Mouse (Mus musculus): Measurements from ENCODE around the gene Rrbp1. TPM values are rescaled to one million over a fixed set of nuclear protein-coding genes. Genes with fewer than 3 reads are reported as not detected.

The Rrbp1 gene
- polyA plus RNA-seq (2016; fragmentation: Nextera tagmentation; extraction: Ambion mirVana): 30.6 and 39.1 TPM in 2 replicates

DNA sequence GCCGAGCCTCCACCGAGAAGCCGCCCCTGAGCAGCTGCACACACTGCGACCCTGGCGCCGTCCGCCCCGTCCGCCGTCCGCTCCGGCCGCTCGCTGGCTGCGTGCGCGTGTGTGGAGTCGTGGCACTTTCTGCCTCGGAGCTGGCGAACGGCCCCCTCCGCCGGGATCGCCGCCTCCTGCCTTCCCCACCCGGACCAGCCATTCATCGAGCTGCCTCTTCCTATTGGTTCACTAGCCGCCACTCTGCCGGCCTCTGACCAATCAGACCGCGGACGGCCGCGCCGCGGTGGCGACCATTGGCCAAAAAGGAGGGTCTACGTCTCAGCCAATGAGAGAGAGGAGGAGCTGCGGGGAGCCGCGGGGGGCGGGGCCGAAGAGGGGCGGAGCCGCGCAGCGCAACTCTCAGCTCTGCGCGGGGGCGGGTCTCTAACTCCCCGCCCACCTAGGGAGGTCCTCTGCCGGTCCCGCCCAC lies at the start of gene Rrbp1:
Gene Rrbp1, minus strand, starts transcription at position 184 of the 472 bp plus-strand sequence.
- Histone ChIP-seq H3K9ac (peak within 1 kb of the TSS; percentile 80), H3K4me3 (replicated peaks) (peak within 1 kb of the TSS; percentile 85), H3K27ac (peak within 1 kb of the TSS; percentile 87), H3K4me2 (peak within 1 kb of the TSS; percentile 63), H3K4me1 (peaks cover 14% of the 10 kb centered on the region; the same call in 1 of the 2 replicates), H3K27me3 (no peaks in the 10 kb centered on the region), H3K36me3 (replicated peaks) (no peaks in the 10 kb centered on the region), H3K9me3 (no peaks in the 10 kb centered on the region)
- under 1% methylated on average over 49 of the region's 53 CpGs for WGBS
- peak; percentile 99 for ATAC-seq (ENCODE audit: low FRiP score)

GRCm38 (mm10) chr2:144057735-144058134 lies 46.7 kb upstream of the Rrbp1 start:
- Histone ChIP-seq H3K4me3 (replicated peaks) (no peak overlapping the region), H3K4me1 (no peaks in the 10 kb centered on the region), H3K9me3 (no peaks in the 10 kb centered on the region), H3K4me2 (no peak overlapping the region), H3K36me3 (replicated peaks) (no peaks in the 10 kb centered on the region), H3K27ac (no peak overlapping the region), H3K27me3 (no peaks in the 10 kb centered on the region), H3K9ac (no peak overlapping the region)
- 76% methylated on average over 2 of the region's 2 CpGs for WGBS
- no peak for ATAC-seq (ENCODE audit: low FRiP score)

DNA sequence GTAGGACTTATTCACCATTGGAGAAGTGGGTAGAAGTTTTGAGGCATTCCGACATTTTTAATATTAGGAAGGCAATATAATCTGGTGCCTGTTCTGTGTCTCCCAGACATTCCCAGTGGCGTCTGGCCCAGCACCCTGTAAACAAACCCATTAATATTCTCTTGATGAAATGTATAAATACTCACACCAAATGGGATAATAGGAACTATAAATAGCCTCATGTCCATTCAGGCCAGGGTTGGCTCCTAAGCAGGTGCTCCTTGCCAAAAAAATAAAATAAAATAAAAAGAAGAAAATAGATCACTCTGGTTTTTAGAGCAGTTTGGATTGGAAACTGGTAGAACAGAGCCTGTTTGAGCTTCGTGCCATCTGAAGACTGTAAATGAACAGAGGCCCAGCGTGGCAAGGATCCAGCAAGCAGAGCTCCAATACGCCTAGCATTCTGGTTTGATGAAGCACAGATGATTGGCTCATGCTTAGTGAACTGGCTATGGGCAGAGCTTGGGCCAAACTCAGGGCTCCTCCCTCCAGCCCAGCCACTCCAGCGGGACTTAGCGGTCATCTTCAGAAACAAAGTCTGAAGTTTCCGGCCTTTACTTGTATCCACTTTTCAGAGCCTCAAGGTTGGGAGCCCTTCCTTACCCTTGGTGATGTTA lies 41.5 kb upstream of the Rrbp1 start:
- no peaks in the 10 kb centered on the region for H3K9me3 ChIP-seq
- H3K27me3 ChIP-seq: no peaks in the 10 kb centered on the region
- no peak overlapping the region for H3K4me3 ChIP-seq (replicated peaks)
- H3K27ac ChIP-seq: no peak overlapping the region
- no peaks in the 10 kb centered on the region for H3K36me3 ChIP-seq (replicated peaks)
- no peak overlapping the region for H3K9ac ChIP-seq
- no peak for ATAC-seq (ENCODE audit: low FRiP score)
- no peaks in the 10 kb centered on the region for H3K4me1 ChIP-seq
- WGBS: 89% methylated on average over 8 of the region's 8 CpGs
- no peak overlapping the region for H3K4me2 ChIP-seq

- Histone ChIP-seq H3K36me3 (replicated peaks) (no peaks in the 10 kb centered on the region), H3K27me3 (no peaks in the 10 kb centered on the region), H3K4me1 (peaks cover 7% of the 10 kb centered on the region; the same call in 1 of the 2 replicates), H3K4me3 (replicated peaks) (no peak overlapping the region), H3K9me3 (no peaks in the 10 kb centered on the region), H3K4me2 (no peak overlapping the region), H3K9ac (no peak overlapping the region), H3K27ac (no peak overlapping the region)
- no peak for ATAC-seq (ENCODE audit: low FRiP score)
- 93% methylated on average over 6 of the region's 6 CpGs for WGBS
Observed at GRCm38 (mm10) chr2:144050861-144051260, 39.8 kb upstream of the Rrbp1 start.

DNA sequence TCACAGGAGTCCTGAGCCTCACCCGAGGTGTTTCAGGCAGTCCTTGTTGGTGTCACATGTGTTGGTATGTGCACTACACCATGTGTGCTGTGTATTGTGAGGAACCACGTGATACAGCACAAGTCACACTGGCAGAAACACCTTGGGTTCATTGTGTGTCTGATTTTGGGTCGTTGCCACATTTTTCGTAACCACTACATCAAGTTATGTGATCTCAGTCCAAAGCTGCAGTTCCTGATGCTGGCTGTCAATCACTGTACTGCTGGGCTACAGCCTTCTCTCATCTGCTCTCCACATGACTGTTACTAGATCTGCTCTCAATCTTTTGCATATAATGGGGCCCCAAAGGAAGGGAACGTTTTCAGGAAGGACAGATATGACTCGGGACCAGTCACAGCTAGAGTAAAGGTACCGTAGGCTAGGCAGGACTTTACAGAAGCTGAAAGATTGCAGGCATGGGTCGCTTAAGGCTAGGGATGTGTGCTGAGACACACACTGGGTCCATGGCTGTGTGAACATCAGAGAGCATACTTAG lies 39.1 kb upstream of the Rrbp1 start:
- Histone ChIP-seq H3K4me2 (no peak overlapping the region), H3K4me3 (replicated peaks) (no peak overlapping the region), H3K4me1 (peaks cover 7% of the 10 kb centered on the region; the same call in 1 of the 2 replicates), H3K27me3 (no peaks in the 10 kb centered on the region), H3K27ac (no peak overlapping the region), H3K9ac (no peak overlapping the region), H3K9me3 (no peaks in the 10 kb centered on the region), H3K36me3 (replicated peaks) (no peaks in the 10 kb centered on the region)
- WGBS: 82% methylated on average over 8 of the region's 8 CpGs
- no peak for ATAC-seq (ENCODE audit: low FRiP score)

DNA sequence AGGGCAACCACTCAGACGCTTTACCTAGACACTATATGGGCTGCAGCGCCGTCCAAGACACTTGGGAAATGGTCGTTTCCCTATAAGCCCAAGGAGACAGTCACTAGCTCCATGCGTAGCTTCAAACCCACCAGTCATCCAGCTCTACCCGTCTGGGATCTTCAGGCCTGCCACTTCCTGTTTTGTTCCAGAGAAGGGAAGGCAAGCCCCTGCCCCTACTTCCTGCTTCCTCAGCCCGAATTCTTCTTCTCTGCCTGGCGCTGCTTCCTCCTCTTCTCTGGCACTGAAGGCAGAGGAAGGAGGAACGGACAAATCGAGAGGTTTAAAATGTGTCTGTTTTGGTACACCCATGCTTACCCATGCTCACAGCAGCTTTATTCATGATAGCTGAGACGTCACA lies 35.9 kb upstream of the Rrbp1 start:
- H3K27ac ChIP-seq: no peak overlapping the region
- no peaks in the 10 kb centered on the region for H3K27me3 ChIP-seq
- peaks cover 7% of the 10 kb centered on the region; the same call in 1 of the 2 replicates for H3K4me1 ChIP-seq
- H3K4me3 ChIP-seq (replicated peaks): no peak overlapping the region
- WGBS: 81% methylated on average over 11 of the region's 11 CpGs
- H3K9ac ChIP-seq: no peak overlapping the region
- H3K9me3 ChIP-seq: peaks cover 8% of the 10 kb centered on the region
- no peak for ATAC-seq (ENCODE audit: low FRiP score)
- H3K4me2 ChIP-seq: no peak overlapping the region
- H3K36me3 ChIP-seq (replicated peaks): no peaks in the 10 kb centered on the region

- no peak overlapping the region for H3K4me3 ChIP-seq (replicated peaks)
- peaks cover 8% of the 10 kb centered on the region for H3K9me3 ChIP-seq
- H3K4me1 ChIP-seq: peaks cover 7% of the 10 kb centered on the region; the same call in 1 of the 2 replicates
- H3K36me3 ChIP-seq (replicated peaks): no peaks in the 10 kb centered on the region
- no peaks in the 10 kb centered on the region for H3K27me3 ChIP-seq
- H3K4me2 ChIP-seq: no peak overlapping the region
- no peak for ATAC-seq (ENCODE audit: low FRiP score)
- H3K27ac ChIP-seq: no peak overlapping the region
- no peak overlapping the region for H3K9ac ChIP-seq
- WGBS: 69% methylated on average over 5 of the region's 5 CpGs
Observed at GRCm38 (mm10) chr2:144045756-144046560, 34.9 kb upstream of the Rrbp1 start.

DNA sequence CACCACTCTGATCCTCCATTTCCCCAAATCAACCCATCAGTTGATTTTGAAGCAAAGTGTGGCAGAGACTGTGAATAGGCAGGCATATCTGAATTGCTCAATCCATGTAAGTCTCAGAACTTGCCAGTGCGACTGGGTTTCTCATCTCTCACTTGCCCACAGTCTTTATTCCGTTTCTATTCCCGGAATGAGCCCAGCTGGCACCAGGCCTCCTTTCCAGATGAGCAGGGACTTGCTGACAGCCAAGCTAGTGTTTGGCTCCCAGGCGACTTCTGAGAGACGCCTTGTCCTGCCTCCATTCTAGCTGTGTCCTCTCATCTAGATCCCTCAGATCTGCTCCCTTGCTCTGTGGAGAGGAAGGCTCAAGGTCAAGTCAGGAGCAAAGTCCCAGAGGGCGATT lies 33.7 kb upstream of the Rrbp1 start:
- Histone ChIP-seq H3K9me3 (peaks cover 8% of the 10 kb centered on the region), H3K4me2 (no peak overlapping the region), H3K4me3 (replicated peaks) (no peak overlapping the region), H3K4me1 (peaks cover 7% of the 10 kb centered on the region; the same call in 1 of the 2 replicates), H3K9ac (no peak overlapping the region), H3K27me3 (no peaks in the 10 kb centered on the region), H3K36me3 (replicated peaks) (no peaks in the 10 kb centered on the region), H3K27ac (no peak overlapping the region)
- WGBS: 78% methylated on average over 6 of the region's 6 CpGs
- no peak for ATAC-seq (ENCODE audit: low FRiP score)

GRCm38 (mm10) chr2:144032664-144033063 lies 21.6 kb upstream of the Rrbp1 start, which contains the start of gene Banf2:
Gene Banf2 (plus strand): TSS chr2:144033059.
- H3K4me2 ChIP-seq: no peak within 1 kb of the TSS
- H3K27ac ChIP-seq: no peak within 1 kb of the TSS
- no peak within 1 kb of the TSS for H3K4me3 ChIP-seq (replicated peaks)
- no peaks in the 10 kb centered on the region for H3K9me3 ChIP-seq
- no peaks in the 10 kb centered on the region for H3K27me3 ChIP-seq
- H3K36me3 ChIP-seq (replicated peaks): no peaks in the 10 kb centered on the region
- H3K9ac ChIP-seq: no peak within 1 kb of the TSS
- 84% methylated on average over 2 of the region's 2 CpGs for WGBS
- no peak for ATAC-seq (ENCODE audit: low FRiP score)
- no peaks in the 10 kb centered on the region for H3K4me1 ChIP-seq

- Histone ChIP-seq H3K9me3 (no peaks in the 10 kb centered on the region), H3K36me3 (replicated peaks) (no peaks in the 10 kb centered on the region), H3K27me3 (no peaks in the 10 kb centered on the region), H3K9ac (no peak overlapping the region), H3K27ac (no peak overlapping the region), H3K4me1 (no peaks in the 10 kb centered on the region), H3K4me2 (no peak overlapping the region), H3K4me3 (replicated peaks) (no peak overlapping the region)
- 86% methylated on average over 7 of the region's 7 CpGs for WGBS
- ATAC-seq (ENCODE audit: low FRiP score): no peak
Observed at GRCm38 (mm10) chr2:144030791-144031190, 19.7 kb upstream of the Rrbp1 start.

GRCm38 (mm10) chr2:144026456-144026855 lies 15.4 kb upstream of the Rrbp1 start:
- no peaks in the 10 kb centered on the region for H3K4me1 ChIP-seq
- no peak overlapping the region for H3K9ac ChIP-seq
- H3K36me3 ChIP-seq (replicated peaks): no peaks in the 10 kb centered on the region
- H3K4me2 ChIP-seq: no peak overlapping the region
- H3K9me3 ChIP-seq: no peaks in the 10 kb centered on the region
- no peak for ATAC-seq (ENCODE audit: low FRiP score)
- H3K27ac ChIP-seq: no peak overlapping the region
- no peak overlapping the region for H3K4me3 ChIP-seq (replicated peaks)
- H3K27me3 ChIP-seq: no peaks in the 10 kb centered on the region
- 83% methylated on average over 4 of the region's 4 CpGs for WGBS

GRCm38 (mm10) chr2:144025361-144025760 lies 14.3 kb upstream of the Rrbp1 start:
- no peak overlapping the region for H3K27ac ChIP-seq
- no peaks in the 10 kb centered on the region for H3K4me1 ChIP-seq
- no peaks in the 10 kb centered on the region for H3K27me3 ChIP-seq
- no peaks in the 10 kb centered on the region for H3K9me3 ChIP-seq
- H3K9ac ChIP-seq: no peak overlapping the region
- no peak for ATAC-seq (ENCODE audit: low FRiP score)
- 87% methylated on average over 9 of the region's 9 CpGs for WGBS
- H3K36me3 ChIP-seq (replicated peaks): no peaks in the 10 kb centered on the region
- no peak overlapping the region for H3K4me2 ChIP-seq
- no peak overlapping the region for H3K4me3 ChIP-seq (replicated peaks)

All from forebrain, embryonic 12.5 days (tissue).